Mouse (Mus musculus) embryonic fibroblast, embryonic 13.5 days (primary cell): ENCODE data around the gene Gm765. TPM values are rescaled to one million over a fixed set of nuclear protein-coding genes. Genes with fewer than 3 reads are reported as not detected.

Source experiments
- H3K27ac ChIP-seq: 2 replicates; pipeline ENCODE4 v1.5.1; 2012; ENCODE audit warnings: low read length, control low read depth, inconsistent platforms; ENCODE audit not compliant: insufficient read depth
- H3K4me1 ChIP-seq: 2 replicates; pipeline ENCODE4 v1.6.1; 2011; ENCODE audit warnings: low read length; ENCODE audit not compliant: control insufficient read depth, insufficient read depth
- H3K4me3 ChIP-seq: 2 replicates; pipeline ENCODE4 v1.5.1; 2011; ENCODE audit warnings: mild to moderate bottlenecking, control low read depth, low read length; ENCODE audit not compliant: insufficient read depth
- CTCF ChIP-seq: IDR thresholded peaks from 2 replicates; pipeline ENCODE4 v1.5.1; 2011; ENCODE audit warnings: mild to moderate bottlenecking, control low read depth, low read length, moderate library complexity, borderline replicate concordance; ENCODE audit not compliant: insufficient read depth
- POLR2A ChIP-seq: IDR thresholded peaks from 2 replicates; pipeline ENCODE4 v1.6.1; 2011; ENCODE audit warnings: low read depth, mild to moderate bottlenecking, control low read depth, low read length, moderate library complexity
- polyA plus RNA-seq: library from polyadenylated mRNA; stranded (reverse); fragments of >200 nt; gene quantifications from 2 replicates; pipeline ENCODE4 v1.2.4, GENCODE M21; 2011; ENCODE audit warnings: low read depth; ENCODE audit not compliant: missing spikeins, insufficient read length

The Gm765 gene
- 0.39 TPM in 1 of 2 replicates, not detected in the other for polyA plus RNA-seq

DNA sequence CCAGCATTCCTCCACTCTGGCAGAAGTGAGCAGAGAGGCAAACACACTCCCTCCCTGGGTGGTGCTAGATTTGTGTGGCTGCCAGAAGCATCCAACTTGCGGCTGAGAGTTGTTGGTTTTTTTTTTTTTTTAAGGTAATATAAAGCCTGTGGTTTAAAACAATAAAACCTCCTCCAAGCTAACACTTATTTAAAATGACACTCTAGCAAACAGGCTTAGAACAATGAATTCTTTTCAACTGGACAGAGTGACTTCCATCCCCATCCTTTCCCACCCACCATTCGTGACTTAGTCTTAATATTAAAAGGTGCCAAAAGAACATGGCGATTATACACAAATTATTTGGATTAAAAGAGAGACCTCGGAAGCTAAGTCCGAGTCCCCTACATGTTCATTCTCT is at the start of gene Gm765:
Gene Gm765 (minus strand): TSS at position 101 of the 400 bp plus-strand sequence.
- Histone ChIP-seq H3K27ac (no peak within 1 kb of the TSS), H3K4me1 (no peaks in the 10 kb centered on the region), H3K4me3 (no peak within 1 kb of the TSS)
- TF ChIP-seq POLR2A (no peak), CTCF (no peak)

DNA sequence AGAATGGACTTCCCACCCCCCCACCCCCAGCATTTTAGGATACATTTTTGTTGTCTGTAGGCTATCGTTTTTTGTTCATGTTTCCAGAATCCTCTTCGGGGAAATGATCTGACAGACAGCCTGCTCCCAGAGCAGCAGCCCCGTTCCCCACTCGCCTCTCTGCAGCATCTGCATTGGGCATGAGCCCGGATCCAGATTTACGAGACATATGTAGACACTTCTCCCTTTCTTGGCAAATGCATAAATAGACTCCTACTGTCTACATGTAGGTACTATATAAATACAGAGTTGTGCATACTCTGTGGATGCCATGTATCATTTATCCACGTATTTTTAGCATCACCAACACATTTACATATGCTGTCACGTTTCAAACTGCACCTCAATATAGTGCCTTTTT is 42.9 kb upstream of the Gm765 start:
- H3K4me3 ChIP-seq = no peak overlapping the region
- H3K27ac ChIP-seq = no peak overlapping the region
- H3K4me1 ChIP-seq = no peaks in the 10 kb centered on the region
- TF ChIP-seq CTCF (no peak), POLR2A (no peak)

DNA sequence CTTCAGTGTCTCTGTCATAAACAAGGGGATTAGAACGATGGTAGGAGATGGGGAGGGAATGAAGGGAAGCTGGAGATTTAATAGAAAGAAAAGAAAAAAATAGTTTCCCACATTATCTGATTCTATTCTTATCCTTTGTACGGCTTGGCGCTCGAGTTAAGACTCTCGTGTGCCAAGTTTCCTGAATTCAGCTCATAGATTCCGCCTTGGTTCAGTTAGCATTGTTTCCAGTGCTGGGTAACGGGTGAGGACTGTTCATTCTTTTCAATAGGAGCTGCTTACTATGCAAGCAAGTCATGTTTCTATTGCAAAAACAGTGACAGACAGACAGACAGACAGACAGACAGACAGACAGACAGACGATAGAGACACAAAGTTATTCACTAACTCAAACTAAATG is 41.9 kb upstream of the Gm765 start:
- Histone ChIP-seq H3K4me1 (no peaks in the 10 kb centered on the region), H3K27ac (no peak overlapping the region)
- TF ChIP-seq CTCF (no peak), POLR2A (no peak)

DNA sequence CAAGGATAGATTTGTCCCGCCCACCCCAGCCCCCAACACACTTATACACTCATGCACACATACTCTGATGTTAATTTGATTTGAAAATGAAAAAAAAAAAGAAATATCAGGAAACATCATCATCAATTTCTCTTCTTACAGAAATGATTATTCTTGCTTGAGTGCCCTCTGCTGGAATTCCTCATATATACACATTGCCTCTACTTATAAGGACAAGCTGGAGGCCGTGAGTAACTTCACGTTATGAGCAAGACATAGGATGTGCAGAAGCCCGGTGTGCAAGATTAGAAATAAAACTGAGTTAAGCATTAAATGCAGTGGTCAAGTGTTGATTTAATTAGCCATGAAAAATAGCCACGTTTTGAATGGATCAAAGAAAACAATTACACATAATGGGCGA is 40.9 kb upstream of the Gm765 start:
- Histone ChIP-seq H3K27ac (no peak overlapping the region), H3K4me3 (no peak overlapping the region), H3K4me1 (no peaks in the 10 kb centered on the region)
- no peak for TF ChIP-seq POLR2A

More for the DNA sequence above, 41.9 kb upstream of the Gm765 start:
- no peak overlapping the region for H3K4me3 ChIP-seq

DNA sequence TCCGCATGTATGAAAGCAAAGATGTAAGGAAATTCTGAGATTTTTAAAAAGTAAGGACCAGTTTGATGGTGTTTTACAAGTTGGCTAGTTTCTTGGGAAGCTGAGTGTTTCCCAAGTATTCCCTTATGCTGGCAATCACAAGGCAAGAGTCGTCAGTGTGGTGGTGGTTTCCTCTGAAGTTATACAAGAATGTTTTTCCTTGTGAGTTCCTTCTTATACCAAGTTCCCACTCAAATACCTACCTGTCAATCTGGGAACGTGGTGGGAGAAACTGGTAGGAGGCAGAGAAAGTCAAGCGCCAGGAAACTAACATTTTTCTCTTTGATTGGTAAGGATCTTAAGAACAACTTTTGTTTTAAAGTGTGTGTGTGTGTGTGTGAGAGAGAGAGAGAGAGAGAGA is 23.6 kb upstream of the Gm765 start:
- TF ChIP-seq POLR2A (no peak), CTCF (no peak)
- Histone ChIP-seq H3K27ac (no peak overlapping the region), H3K4me3 (no peak overlapping the region), H3K4me1 (0 out of 2 replicates have a peak, but pooled peaks cover 3% of the 10 kb centered on the region)

DNA sequence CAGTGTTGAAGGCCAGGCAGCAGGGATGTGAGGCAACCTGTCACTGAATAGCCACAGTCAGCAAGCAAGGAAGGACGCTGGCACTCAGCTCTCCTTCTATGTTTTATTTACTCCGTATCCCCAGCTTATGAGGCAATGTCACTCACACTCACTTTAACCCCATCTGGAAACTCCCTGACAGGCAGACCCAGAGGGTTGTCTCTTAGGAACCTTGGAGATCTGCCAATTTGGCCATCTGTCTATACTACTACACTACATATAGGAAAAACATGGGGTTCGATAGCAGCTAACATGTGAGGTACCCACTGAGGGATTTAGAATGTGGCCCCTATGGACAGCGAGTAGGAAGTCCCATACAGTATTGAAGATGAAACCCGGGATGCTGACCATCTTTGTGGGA is 12.7 kb upstream of the Gm765 start:
- TF ChIP-seq POLR2A (no peak), CTCF (no peak)
- Histone ChIP-seq H3K27ac (no peak overlapping the region), H3K4me1 (no peaks in the 10 kb centered on the region), H3K4me3 (no peak overlapping the region)

DNA sequence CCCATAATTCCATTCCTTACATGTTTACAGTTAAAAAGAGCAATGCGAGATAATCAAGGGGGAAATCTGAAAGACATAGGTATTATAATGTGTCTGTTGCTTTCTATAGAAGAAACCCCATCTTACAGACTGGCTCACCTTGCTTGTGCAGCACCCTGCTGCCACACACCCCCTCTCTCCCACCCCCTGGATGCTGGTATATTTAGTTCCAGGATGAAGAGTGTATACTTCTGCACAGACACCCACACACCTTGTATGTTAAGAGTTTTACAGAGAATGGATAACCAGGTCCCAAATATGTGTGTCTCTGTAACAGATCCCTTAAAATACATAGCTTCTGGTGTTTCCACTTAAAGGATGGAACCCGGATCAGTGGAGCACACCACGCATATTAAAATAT is 10.7 kb upstream of the Gm765 start:
- no peak for TF ChIP-seq CTCF
- no peak for TF ChIP-seq POLR2A

DNA sequence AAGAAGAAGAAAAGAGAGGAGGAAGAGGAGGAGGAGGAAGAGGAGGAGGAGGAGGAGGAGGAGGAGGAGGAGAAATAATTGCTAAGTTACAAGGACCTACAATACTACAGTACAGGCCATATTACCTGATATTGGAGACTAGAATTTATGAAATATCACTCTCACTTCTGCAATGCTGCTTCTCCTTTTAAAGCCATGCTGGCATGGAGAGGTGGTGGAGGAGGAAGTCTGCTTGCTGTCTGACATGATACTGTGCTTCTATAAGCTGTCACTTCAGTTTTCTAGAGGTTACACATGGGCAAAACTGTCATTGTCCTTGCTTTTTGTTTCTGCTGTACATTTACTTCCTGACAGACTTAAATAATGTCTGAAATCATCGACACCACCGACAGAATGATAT is 9.8 kb downstream of the Gm765 start:
- Histone ChIP-seq H3K4me1 (no peaks in the 10 kb centered on the region), H3K27ac (no peak overlapping the region), H3K4me3 (no peak overlapping the region)
- TF ChIP-seq CTCF (no peak), POLR2A (no peak)

More for the DNA sequence above, 10.7 kb upstream of the Gm765 start:
- H3K27ac ChIP-seq = no peak overlapping the region
- no peaks in the 10 kb centered on the region for H3K4me1 ChIP-seq
- H3K4me3 ChIP-seq = no peak overlapping the region

DNA sequence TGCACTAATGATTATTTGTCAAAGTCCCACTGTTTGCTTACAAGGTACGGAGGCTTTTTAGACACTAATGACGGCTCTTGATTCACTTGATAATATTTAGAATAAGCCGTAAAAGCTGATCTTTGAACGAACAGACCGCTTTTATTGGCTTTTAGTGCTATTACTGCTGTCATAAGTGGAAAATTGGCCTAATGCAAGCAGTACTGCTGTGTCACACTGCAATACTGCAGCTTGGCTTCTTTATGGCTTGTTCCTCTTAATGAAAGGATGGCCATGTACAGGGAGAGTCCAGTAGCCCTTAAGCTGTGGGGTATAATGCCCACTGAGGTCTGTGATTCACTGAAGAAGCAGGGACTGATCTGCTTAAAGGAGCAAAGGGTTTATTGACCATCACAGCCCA is 30.9 kb downstream of the Gm765 start:
- Histone ChIP-seq H3K4me1 (peaks cover 7% of the 10 kb centered on the region), H3K4me3 (no peak overlapping the region), H3K27ac (peak overlapping the region; percentile 97)
- TF ChIP-seq POLR2A (no peak), CTCF (no peak)

DNA sequence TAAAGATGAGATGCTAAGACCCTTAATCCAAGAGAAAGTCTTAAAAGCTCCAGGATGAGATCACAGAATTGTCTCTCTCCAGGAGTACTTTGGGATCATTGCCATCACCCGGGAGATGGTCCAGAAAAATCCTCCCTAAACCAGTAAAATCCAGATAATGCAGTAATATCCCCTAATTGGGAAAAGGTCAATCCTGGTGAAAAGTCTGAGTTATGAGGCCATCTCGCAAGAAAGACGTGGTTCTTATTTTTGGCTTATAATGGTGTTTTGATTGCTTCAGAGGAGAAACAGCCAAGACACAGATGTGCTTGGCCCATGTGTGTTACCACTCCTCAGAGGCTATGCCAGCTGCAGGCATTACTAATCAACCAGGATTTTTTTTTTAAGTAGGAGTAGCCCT is 34.9 kb downstream of the Gm765 start:
- H3K4me3 ChIP-seq = no peak overlapping the region
- peaks cover 7% of the 10 kb centered on the region for H3K4me1 ChIP-seq
- H3K27ac ChIP-seq = no peak overlapping the region; the same call in 1 of the 2 replicates
- no peak for TF ChIP-seq CTCF
- TF ChIP-seq POLR2A = no peak

DNA sequence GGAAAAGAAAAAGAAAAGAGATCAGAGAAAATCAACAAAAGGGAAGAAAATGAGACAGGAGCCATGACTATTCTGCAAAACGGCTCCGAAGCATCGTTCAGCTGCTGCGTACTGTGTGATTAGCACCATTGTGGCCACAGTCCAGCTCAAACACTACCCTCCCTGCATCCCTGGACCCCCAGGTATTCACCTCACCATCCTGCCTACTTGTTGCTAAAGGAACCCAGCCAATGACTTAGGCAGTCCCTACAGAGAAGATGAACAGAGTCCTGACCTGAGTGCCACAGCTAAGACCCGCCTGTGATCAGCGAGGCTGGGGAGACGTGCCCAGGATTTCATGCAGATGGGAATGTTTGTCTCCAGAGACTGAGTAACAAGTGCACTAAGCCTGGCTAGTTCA is 35.4 kb downstream of the Gm765 start:
- Histone ChIP-seq H3K27ac (no peak overlapping the region; the same call in 1 of the 2 replicates), H3K4me1 (peaks cover 7% of the 10 kb centered on the region), H3K4me3 (no peak overlapping the region)
- TF ChIP-seq CTCF = no peak
- no peak for TF ChIP-seq POLR2A
